Mouse (Mus musculus) hindbrain, embryonic 14.5 days (tissue): ENCODE measurements around the gene Hikeshi. TPM values are rescaled to one million over a fixed set of nuclear protein-coding genes. Genes with fewer than 3 reads are reported as not detected.

Experiments
- ATAC-seq: fragments of 200-750 bp; cut with Nextera tagmentation; 2 replicates; pipeline ENCODE4 v1.8.0; 2017; ENCODE audit warnings: moderate number of reproducible peaks, mild to moderate bottlenecking, moderate TSS enrichment, moderate library complexity; ENCODE audit not compliant: low FRiP score
- DNase-seq: peaks from one replicate; pipeline ENCODE4 v3.0.0-alpha.2; 2015; ENCODE audit warnings: low spot score
- H3K27ac ChIP-seq: fragments of 300-500 bp; sonication (generic); 2 replicates; pipeline ENCODE4 v1.5.1; 2014; ENCODE audit warnings: mild to moderate bottlenecking, moderate library complexity
- H3K27me3 ChIP-seq: fragments of 300-500 bp; sonication (generic); 2 replicates; pipeline ENCODE4 v1.6.1; 2014; ENCODE audit warnings: mild to moderate bottlenecking, low read length, mixed read lengths; ENCODE audit not compliant: control insufficient read depth, insufficient read depth
- H3K36me3 ChIP-seq: fragments of 300-500 bp; sonication (generic); replicated peaks from 2 replicates; pipeline ENCODE4 v1.6.1; 2014; ENCODE audit not compliant: control insufficient read depth, insufficient read depth
- H3K4me1 ChIP-seq: fragments of 300-500 bp; sonication (generic); replicated peaks from 2 replicates; pipeline ENCODE4 v1.6.1; 2014; ENCODE audit warnings: antibody characterized with exemption, low read length, mixed read lengths; ENCODE audit not compliant: control insufficient read depth, insufficient read depth
- H3K4me2 ChIP-seq: fragments of 300-500 bp; sonication (generic); replicated peaks from 2 replicates; pipeline ENCODE4 v1.6.1; 2014; ENCODE audit warnings: mild to moderate bottlenecking, moderate library complexity
- H3K4me3 ChIP-seq: fragments of 300-500 bp; sonication (generic); replicated peaks from 2 replicates; pipeline ENCODE4 v1.5.1; 2014; ENCODE audit warnings: mild to moderate bottlenecking, low read length
- H3K9ac ChIP-seq: fragments of 300-500 bp; sonication (generic); 2 replicates; pipeline ENCODE4 v1.6.1; 2014
- H3K9me3 ChIP-seq: fragments of 300-500 bp; sonication (generic); 2 replicates; pipeline ENCODE4 v1.6.1; 2016; ENCODE audit warnings: low read length; ENCODE audit not compliant: control insufficient read depth
- WGBS: fragments of 180-500 bp; shearing (Covaris S2); extraction: QIAGEN DNeasy Blood & Tissue Kit; methylation state at CpG from one replicate; pipeline ENCODE4 v1.1.7; 2014; 5-methylcytosine and 5-hydroxymethylcytosine counted together
- polyA plus RNA-seq: library from polyadenylated mRNA; unstranded; fragments of >200 nt; fragmentation: Nextera tagmentation; extraction: Ambion mirVana; gene quantifications from 2 replicates; pipeline ENCODE4 v1.2.1, GENCODE M21; 2014

The Hikeshi gene
- polyA plus RNA-seq, 1 experiment from 2014 or later: 145 TPM

DNA sequence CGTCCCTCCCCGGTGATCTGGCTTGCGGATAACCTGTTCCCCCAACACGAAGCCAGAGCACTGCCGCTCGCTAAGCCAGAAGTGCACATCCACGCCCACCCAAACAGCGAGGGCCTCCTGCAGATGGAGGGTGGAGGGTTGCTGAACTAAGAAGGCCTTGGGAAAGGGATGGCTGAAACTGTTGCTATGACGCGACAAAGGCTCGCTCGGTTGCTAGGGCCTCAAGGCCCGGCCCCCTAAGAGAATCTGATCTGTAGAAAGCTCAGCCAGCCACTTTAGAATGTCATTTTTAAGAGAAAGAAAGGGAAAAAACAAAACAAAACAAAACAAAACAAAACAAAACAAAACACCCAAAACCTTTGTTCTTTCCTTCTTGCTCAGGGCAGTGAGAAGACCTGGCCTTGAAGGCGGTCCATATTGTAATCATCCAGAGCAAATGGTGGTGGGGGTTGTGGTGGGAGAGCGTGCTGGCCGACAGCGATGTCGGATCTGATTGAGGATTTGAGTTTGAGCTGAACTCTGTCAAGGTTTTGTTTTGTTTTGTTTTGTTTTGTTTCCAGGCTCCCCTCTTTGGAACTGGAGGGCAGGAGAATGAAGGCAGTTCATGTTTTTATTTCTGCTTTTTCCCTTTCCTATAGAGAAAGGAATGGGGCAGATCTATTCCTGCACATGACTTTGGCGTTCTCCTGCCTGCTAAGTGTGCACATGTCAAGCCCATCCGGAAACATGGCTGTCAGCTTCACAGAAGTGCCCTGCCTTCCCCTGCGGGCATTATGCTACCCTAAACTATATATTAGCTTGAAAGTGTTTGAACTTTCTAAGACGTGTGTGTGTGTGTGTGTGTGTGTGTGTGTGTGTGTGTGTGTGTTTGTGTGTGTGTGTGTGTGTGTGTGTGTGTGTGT is 37.3 kb downstream of the Hikeshi start, which contains the start of gene Ccdc81:
Ccdc81 (minus strand) TSS at position 188 of the 902 bp plus-strand sequence.
- DNase-seq (peak; percentile 29), ATAC-seq (peak; percentile 72; the same call in 1 of the 2 replicates)
- WGBS: 26% methylated on average over 22 of the region's 22 CpGs
- Histone ChIP-seq H3K4me3 (no peak within 1 kb of the TSS), H3K4me2 (peak within 1 kb of the TSS; percentile 42), H3K9me3 (no peaks in the 10 kb centered on the region), H3K4me1 (no peaks in the 10 kb centered on the region), H3K27ac (no peak within 1 kb of the TSS), H3K27me3 (no peaks in the 10 kb centered on the region), H3K36me3 (no peaks in the 10 kb centered on the region), H3K9ac (no peak within 1 kb of the TSS; the same call in 1 of the 2 replicates)

DNA sequence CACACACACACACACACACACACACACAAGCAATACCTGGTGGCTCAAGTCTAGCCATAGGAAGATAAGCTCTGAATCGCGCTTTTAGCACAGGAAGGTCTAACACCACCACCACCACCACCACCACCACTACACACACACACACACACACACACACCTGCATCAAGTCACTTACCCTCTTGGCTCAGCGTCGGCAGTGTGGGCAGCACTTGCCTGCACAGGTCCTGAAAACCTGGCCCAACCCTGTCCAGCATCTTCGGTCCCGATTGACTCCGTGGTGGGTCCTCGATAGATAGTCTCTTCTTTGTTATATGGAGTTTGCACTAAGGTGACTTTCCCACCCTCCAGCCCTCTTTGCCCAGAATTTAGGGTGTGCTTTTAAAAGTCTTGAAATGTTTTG is 38.0 kb downstream of the Hikeshi start:
- no peak overlapping the region for H3K4me3 ChIP-seq
- WGBS: 87% methylated on average over 8 of the region's 8 CpGs
- H3K4me2 ChIP-seq: peak overlapping the region; percentile 42

DNA sequence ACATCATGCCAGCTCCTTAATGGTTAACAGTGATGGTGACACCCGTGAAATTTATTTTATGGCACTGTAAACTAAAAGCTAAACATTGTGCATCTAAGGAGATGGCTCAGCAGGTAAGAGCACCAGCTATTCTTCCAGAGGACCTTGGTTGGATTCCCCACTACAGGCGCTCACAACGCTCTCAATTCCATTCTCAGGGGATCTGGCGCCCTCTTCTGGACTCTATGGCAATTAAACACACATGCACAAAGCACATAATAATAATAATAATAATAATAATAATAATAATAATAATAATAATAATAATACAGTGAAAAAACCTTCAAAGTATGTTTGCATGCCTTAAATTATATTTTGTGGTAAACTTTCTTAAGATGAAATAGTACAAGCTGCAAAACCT is 49.1 kb downstream of the Hikeshi start:
- Histone ChIP-seq H3K4me1 (no peaks in the 10 kb centered on the region), H3K4me3 (no peak overlapping the region), H3K9ac (no peak overlapping the region), H3K9me3 (no peaks in the 10 kb centered on the region), H3K36me3 (no peaks in the 10 kb centered on the region), H3K4me2 (no peak overlapping the region), H3K27me3 (no peaks in the 10 kb centered on the region), H3K27ac (no peak overlapping the region)
- ATAC-seq (no peak), DNase-seq (no peak)
- 34% methylated on average over 4 of the region's 4 CpGs for WGBS

More for the DNA sequence above, 38.0 kb downstream of the Hikeshi start:
- no peak overlapping the region; the same call in 1 of the 2 replicates for H3K9ac ChIP-seq
- DNase-seq (no peak), ATAC-seq (no peak)
- H3K36me3 ChIP-seq: no peaks in the 10 kb centered on the region
- no peaks in the 10 kb centered on the region for H3K4me1 ChIP-seq
- H3K27me3 ChIP-seq: no peaks in the 10 kb centered on the region
- H3K27ac ChIP-seq: no peak overlapping the region
- H3K9me3 ChIP-seq: no peaks in the 10 kb centered on the region

DNA sequence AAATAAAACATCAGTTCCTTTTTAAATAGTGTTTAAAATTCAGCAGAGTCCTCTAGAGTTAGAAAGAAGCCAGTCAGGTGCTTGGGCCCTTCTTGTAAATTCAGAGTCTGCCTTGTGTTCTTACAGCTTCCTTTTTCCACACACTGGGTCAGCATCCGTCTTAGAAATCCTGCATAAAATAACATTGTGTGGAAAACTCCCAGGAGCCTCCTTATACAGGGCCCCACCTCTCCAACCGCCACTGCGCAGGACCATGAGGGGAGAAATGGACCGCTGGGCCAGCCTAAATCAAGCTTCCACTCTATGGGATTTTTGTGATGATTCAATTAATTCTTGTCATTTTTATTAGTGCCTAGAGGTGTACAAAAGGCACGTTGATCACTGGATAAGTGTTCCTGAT is 49.6 kb downstream of the Hikeshi start:
- H3K4me3 ChIP-seq: no peak overlapping the region
- 78% methylated on average over 5 of the region's 5 CpGs for WGBS
- ATAC-seq (no peak), DNase-seq (no peak)
- no peaks in the 10 kb centered on the region for H3K4me1 ChIP-seq
- no peaks in the 10 kb centered on the region for H3K27me3 ChIP-seq
- no peak overlapping the region for H3K9ac ChIP-seq
- no peak overlapping the region for H3K4me2 ChIP-seq
- no peaks in the 10 kb centered on the region for H3K9me3 ChIP-seq
- no peaks in the 10 kb centered on the region for H3K36me3 ChIP-seq
- H3K27ac ChIP-seq: no peak overlapping the region

DNA sequence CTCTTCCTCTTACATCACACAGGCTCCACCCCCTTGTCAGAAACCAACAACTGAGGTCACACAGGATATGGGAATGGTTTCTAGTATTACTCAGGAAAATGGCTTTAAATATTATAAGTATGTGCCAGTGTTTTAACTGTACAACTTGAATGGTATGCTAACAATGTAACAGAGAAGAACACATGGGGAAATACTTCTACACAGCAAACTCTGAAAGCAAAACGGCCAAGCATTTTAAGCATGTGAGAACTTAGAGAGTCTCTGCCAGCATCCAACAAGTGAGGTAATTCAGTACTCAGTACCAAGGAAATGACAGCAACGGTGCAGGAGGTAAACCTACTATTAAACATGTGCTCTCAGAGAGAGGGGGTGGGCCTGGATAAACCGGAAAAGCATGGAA is 56.5 kb downstream of the Hikeshi start:
- no peak overlapping the region for H3K4me3 ChIP-seq
- no peaks in the 10 kb centered on the region for H3K4me1 ChIP-seq
- H3K27ac ChIP-seq: no peak overlapping the region
- H3K4me2 ChIP-seq: no peak overlapping the region
- no peak for DNase-seq
- H3K36me3 ChIP-seq: no peaks in the 10 kb centered on the region
- WGBS: 76% methylated on average over 3 of the region's 3 CpGs
- H3K9ac ChIP-seq: no peak overlapping the region
- H3K27me3 ChIP-seq: no peaks in the 10 kb centered on the region
- no peaks in the 10 kb centered on the region for H3K9me3 ChIP-seq
- no peak for ATAC-seq

DNA sequence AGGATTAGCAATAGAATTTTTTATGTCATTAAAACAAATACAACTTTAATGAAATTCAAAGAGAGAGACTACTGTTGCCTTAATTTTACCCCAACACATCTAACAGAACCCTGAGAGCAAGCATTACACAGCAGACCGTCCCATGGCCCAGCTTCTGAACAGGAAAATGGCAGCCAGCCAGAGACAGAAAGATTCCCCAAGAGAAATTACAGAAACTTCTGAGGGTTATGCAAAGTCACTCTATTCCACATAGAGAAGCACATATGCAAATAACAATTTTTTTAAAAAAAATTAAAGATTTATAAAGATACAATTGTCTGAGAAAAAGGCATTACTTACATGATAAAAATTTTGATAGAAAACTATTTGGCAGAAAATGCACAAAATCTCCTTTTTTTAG is 61.3 kb downstream of the Hikeshi start:
- WGBS: 57% methylated on average over 1 of the region's 1 CpGs
- H3K27ac ChIP-seq: no peak overlapping the region
- no peaks in the 10 kb centered on the region for H3K36me3 ChIP-seq
- no peak overlapping the region for H3K9ac ChIP-seq
- no peaks in the 10 kb centered on the region for H3K9me3 ChIP-seq
- no peak overlapping the region for H3K4me3 ChIP-seq
- no peak for ATAC-seq
- H3K27me3 ChIP-seq: no peaks in the 10 kb centered on the region
- DNase-seq: no peak
- H3K4me1 ChIP-seq: no peaks in the 10 kb centered on the region
- H3K4me2 ChIP-seq: no peak overlapping the region

Other genes with a start within 250 kb of the Hikeshi start
- 0.74 and 0.93 TPM in 2 replicates for gene Ccdc81, start 37.6 kb downstream of the Hikeshi start, polyA plus RNA-seq
- 27.8 and 30.9 TPM in 2 replicates for gene Eed, start 39.8 kb upstream of the Hikeshi start, polyA plus RNA-seq
- gene Picalm, start 189.0 kb upstream of the Hikeshi start, polyA plus RNA-seq: 46.2 and 53.9 TPM in 2 replicates